31 mouse cellular contexts compared by ENCODE assay signal in the genomic region with DNA sequence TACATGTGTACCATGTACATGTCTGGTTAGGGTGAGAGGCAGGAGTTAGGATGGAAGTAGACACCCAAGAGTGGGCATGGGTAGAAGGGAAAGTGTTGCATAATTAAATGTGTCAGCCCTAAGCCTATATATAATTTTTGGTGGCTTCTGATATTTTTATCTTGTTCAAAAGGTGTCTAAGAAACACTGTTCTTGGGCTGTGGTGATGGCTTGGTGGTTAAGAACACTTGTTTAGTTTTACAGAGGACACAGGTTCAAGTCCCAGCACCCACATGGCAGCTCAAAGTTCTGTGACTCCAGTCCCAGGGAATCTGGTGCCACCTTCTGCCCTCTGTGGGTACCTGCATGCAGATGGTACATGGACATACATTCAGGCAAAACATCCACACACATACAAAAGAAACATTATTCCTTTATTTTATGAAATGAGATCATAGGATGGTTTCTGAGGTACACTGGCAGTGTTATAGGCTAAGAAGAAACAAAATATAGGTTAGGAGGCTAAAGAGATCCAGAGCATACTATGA. TPM values are rescaled to one million over a fixed set of nuclear protein-coding genes. Genes with fewer than 3 reads are reported as not detected.
"Had no signal": no experiment of that assay in that cellular context is flagged by ENCODE, and none has a peak within 500 bp of the region (broad histone marks: within the 10 kb centered on the region; RNA-seq: fewer than 3 reads in every experiment).

No protein-coding gene starts in this region.

- H3K4me1 ChIP-seq: limb, embryonic 10.5 days; limb, embryonic 13.5 days; midbrain, embryonic 10.5 days; midbrain, embryonic 13.5 days; neural tube, embryonic 12.5 days; neural tube, embryonic 15.5 days had no signal

- H3K36me3 ChIP-seq: limb, embryonic 10.5 days; limb, embryonic 13.5 days; liver, embryonic 13.5 days; midbrain, embryonic 10.5 days; midbrain, embryonic 13.5 days; neural tube, embryonic 12.5 days; neural tube, embryonic 15.5 days had no signal

- H3K4me3 ChIP-seq: layer of hippocampus, adult 2 months; limb, embryonic 10.5 days; limb, embryonic 13.5 days; liver, embryonic 13.5 days; megakaryocyte, embryonic 14.5 days; midbrain, embryonic 10.5 days; midbrain, embryonic 13.5 days; neural tube, embryonic 12.5 days; neural tube, embryonic 15.5 days had no signal

- H3K27me3 ChIP-seq: limb, embryonic 13.5 days; liver, embryonic 13.5 days; megakaryocyte, embryonic 14.5 days; midbrain, embryonic 13.5 days; neural tube, embryonic 12.5 days; neural tube, embryonic 15.5 days had no signal

- H3K9ac ChIP-seq: limb, embryonic 13.5 days; liver, embryonic 13.5 days; liver, postnatal 0 days; lung, embryonic 14.5 days; midbrain, embryonic 13.5 days; neural tube, embryonic 12.5 days; neural tube, embryonic 15.5 days had no signal

- H3K4me2 ChIP-seq: limb, embryonic 13.5 days; liver, embryonic 13.5 days; lung, embryonic 14.5 days; midbrain, embryonic 13.5 days; neural tube, embryonic 12.5 days; neural tube, embryonic 15.5 days had no signal

- H3K9me3 ChIP-seq: limb, embryonic 10.5 days; limb, embryonic 13.5 days; liver, embryonic 13.5 days; midbrain, embryonic 10.5 days; midbrain, embryonic 13.5 days; neural tube, embryonic 12.5 days; neural tube, embryonic 15.5 days had no signal

- DNase-seq: kidney, adult 2 months; kidney, postnatal 25 days; layer of hippocampus, adult 9-11 months; liver; liver, embryonic 13.5 days; liver, postnatal 0 days; lung, embryonic 14.5 days; lung, postnatal 14 days; right cerebral cortex, adult 18-20 months; right cerebral cortex, postnatal 14 days; right cerebral cortex, postnatal 4 days; thymus, adult 2 months; thymus, postnatal 14 days had no signal

- H3K27ac ChIP-seq: kidney, postnatal 0 days; layer of hippocampus, adult 2 months; limb, embryonic 10.5 days; limb, embryonic 13.5 days; liver, embryonic 13.5 days; macrophage; midbrain, embryonic 10.5 days; midbrain, embryonic 13.5 days; neural tube, embryonic 12.5 days; neural tube, embryonic 15.5 days; stomach, postnatal 0 days had no signal

- ATAC-seq: intestine, postnatal 0 days; liver, postnatal 0 days; midbrain, embryonic 13.5 days had no signal

RNA-seq across cellular contexts. Expression of a gene that starts 8.9 kb away (rescaled TPM):
- polyA plus RNA-seq: limb, embryonic 10.5 days; liver, postnatal 0 days; macrophage had no signal

RNA-seq across cellular contexts. Expression of a gene that starts 17.2 kb away (rescaled TPM):
- total RNA-seq: layer of hippocampus, adult 2 months; layer of hippocampus, postnatal 25 days; left cerebral cortex, adult 18-20 months; left cerebral cortex, postnatal 25 days had no signal
- polyA plus RNA-seq: intestine, postnatal 0 days; kidney, adult 2 months; kidney, embryonic 14.5 days; kidney, postnatal 0 days; large intestine, adult 2 months; limb, embryonic 10.5 days; limb, embryonic 13.5 days; liver, embryonic 13.5 days; liver, postnatal 0 days; lung, embryonic 14.5 days; macrophage; midbrain, embryonic 10.5 days; midbrain, embryonic 13.5 days; neural tube, embryonic 12.5 days; neural tube, embryonic 15.5 days; stomach, embryonic 14.5 days; stomach, postnatal 0 days; thymus, adult 2 months had no signal
